Mouse (Mus musculus) stomach, postnatal 0 days (tissue): ENCODE results near the gene Alg12.

Source experiments
- CTCF ChIP-seq: IDR thresholded peaks from 2 replicates; pipeline ENCODE4 v1.5.1; 2016; ENCODE audit warnings: antibody characterized with exemption, low read depth, mild to moderate bottlenecking, moderate library complexity
- EP300 ChIP-seq: optimal IDR thresholded peaks from 2 replicates; pipeline ENCODE3; 2016; ENCODE audit warnings: antibody characterized with exemption

- TF ChIP-seq EP300 (no peak), CTCF (no peak)
Measured at GRCm38 (mm10) chr15:88865061-88865460, 45.9 kb upstream of the Alg12 start.
